Mouse (Mus musculus): ENCODE results near the gene 1700001C19Rik.

DNA sequence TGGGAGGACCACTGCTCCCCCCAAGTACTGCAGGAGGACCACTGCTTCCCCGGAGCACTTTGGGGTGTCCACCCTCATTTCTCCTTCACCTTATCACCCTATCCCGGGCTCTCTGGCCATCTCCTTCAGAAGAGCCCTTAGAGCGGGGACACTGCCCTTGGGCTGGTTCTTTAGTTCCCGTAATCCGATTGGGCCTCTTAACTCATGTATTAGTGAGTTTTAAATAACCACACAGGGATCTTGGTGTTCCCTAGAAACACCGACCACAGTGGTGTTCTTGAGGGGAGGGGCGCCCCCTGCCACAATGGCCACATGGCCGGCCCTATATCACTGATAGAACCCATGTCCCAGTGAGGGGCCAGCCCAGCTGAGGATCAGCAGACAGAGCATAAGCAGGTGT is 38.1 kb downstream of the 1700001C19Rik start:
- no peak for TF ChIP-seq CTCF (IDR thresholded peaks at IDR 0.05; ENCODE audit: borderline replicate concordance, insufficient read depth, low read depth, low read length)
- no peak for TF ChIP-seq POLR2A (IDR thresholded peaks at IDR 0.05; ENCODE audit: borderline replicate concordance, insufficient read depth, low read length)
